Mouse (Mus musculus) G1E (cell line): ENCODE measurements around the gene Nop56.

ENCODE experiments used
- CTCF ChIP-seq: IDR thresholded peaks from 2 replicates; pipeline ENCODE4 v1.5.1; 2012; ENCODE audit warnings: low read depth, low read length, inconsistent platforms, mixed read lengths
- GATA1 ChIP-seq: IDR thresholded peaks from 2 replicates; pipeline ENCODE4 v1.6.1; 2012; ENCODE audit warnings: borderline replicate concordance, low read length, inconsistent platforms, mixed read lengths
- GATA2 ChIP-seq: IDR thresholded peaks from 2 replicates; pipeline ENCODE4 v1.6.1; 2012; ENCODE audit warnings: low read depth, low read length, inconsistent platforms, borderline replicate concordance
- POLR2AphosphoS5 ChIP-seq: IDR thresholded peaks from 2 replicates; pipeline ENCODE4 v1.6.1; 2012; ENCODE audit warnings: low read depth, low read length, inconsistent platforms; ENCODE audit not compliant: insufficient replicate concordance
- TAL1 ChIP-seq: conservative IDR thresholded peaks from 2 replicates; pipeline ENCODE4 v1.6.1; 2012; ENCODE audit warnings: low read depth, low read length, inconsistent platforms, mixed read lengths

- TF ChIP-seq CTCF (no peak), GATA1 (no peak), GATA2 (no peak), TAL1 (no peak), POLR2AphosphoS5 (no peak)
Observed at GRCm38 (mm10) chr2:130289086-130289485, 14.9 kb downstream of the Nop56 start.
